Mouse (Mus musculus): ENCODE measurements around the gene Calr3. TPM values are rescaled to one million over a fixed set of nuclear protein-coding genes. Genes with fewer than 3 reads are reported as not detected.

Calr3 gene
- polyA plus RNA-seq, 1 experiment from 2014 or later, result 1.4 TPM

DNA sequence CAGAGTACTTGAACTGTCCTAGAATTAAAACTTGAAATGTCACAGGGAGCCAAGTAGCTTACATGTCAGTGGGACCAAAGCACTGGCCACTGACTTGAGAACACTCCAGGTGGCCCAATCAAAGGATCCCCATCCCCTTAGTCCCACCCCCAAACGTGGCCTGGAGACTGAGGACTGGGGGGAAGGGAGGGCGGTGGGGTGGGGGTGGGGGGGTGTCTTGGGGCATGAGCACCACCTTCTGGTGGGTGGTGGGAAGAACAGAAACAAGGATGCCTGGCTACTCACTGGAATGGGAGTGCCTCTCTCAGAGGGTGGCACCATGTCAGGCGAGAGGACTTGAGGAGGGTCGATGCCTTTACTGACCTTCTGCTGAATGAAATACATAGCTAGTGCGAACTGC lies 61.3 kb downstream of the Calr3 start:
- ATAC-seq (ENCODE audit: low FRiP score, low read depth), result no peak
- Histone ChIP-seq H3K9ac (no peak overlapping the region), H3K4me2 (replicated peaks) (no peak overlapping the region), H3K36me3 (peaks cover 100% of the 10 kb centered on the region), H3K9me3 (no peaks in the 10 kb centered on the region), H3K4me3 (no peak overlapping the region), H3K27me3 (no peaks in the 10 kb centered on the region), H3K27ac (no peak overlapping the region), H3K4me1 (no peaks in the 10 kb centered on the region)
- 59% methylated on average over 5 of the region's 5 CpGs for WGBS

DNA sequence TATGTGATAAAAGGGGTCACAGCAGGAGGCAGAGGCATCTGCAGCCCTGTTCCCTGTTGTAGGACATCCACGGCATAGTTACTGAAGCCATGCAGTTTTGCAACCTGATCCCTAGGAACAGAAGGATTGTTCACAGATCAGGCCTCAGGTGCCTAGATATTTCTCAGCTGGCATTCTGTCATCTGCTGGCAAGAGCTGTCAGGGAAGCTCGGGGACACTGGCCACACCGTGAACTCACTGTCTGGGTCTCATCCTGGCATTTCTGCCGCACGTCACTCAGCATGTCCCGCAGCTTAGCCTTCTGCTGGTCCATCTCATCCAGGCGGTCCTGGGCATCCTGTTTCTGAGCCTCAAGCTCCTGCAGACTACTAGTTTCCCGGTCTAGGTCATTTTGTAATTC lies 63.0 kb downstream of the Calr3 start:
- no peak overlapping the region for H3K27ac ChIP-seq
- no peaks in the 10 kb centered on the region for H3K27me3 ChIP-seq
- H3K4me3 ChIP-seq, result no peak overlapping the region
- no peaks in the 10 kb centered on the region for H3K4me1 ChIP-seq
- H3K9ac ChIP-seq, result no peak overlapping the region
- WGBS, result 90% methylated on average over 8 of the region's 8 CpGs
- H3K4me2 ChIP-seq (replicated peaks), result no peak overlapping the region
- H3K36me3 ChIP-seq, result peaks cover 100% of the 10 kb centered on the region
- H3K9me3 ChIP-seq, result no peaks in the 10 kb centered on the region
- no peak for ATAC-seq (ENCODE audit: low FRiP score, low read depth)

- no peaks in the 10 kb centered on the region for H3K4me1 ChIP-seq
- peaks cover 98% of the 10 kb centered on the region for H3K36me3 ChIP-seq
- H3K9ac ChIP-seq, result no peak overlapping the region
Measured at GRCm38 (mm10) chr8:72376900-72377299, 66.8 kb downstream of the Calr3 start.

DNA sequence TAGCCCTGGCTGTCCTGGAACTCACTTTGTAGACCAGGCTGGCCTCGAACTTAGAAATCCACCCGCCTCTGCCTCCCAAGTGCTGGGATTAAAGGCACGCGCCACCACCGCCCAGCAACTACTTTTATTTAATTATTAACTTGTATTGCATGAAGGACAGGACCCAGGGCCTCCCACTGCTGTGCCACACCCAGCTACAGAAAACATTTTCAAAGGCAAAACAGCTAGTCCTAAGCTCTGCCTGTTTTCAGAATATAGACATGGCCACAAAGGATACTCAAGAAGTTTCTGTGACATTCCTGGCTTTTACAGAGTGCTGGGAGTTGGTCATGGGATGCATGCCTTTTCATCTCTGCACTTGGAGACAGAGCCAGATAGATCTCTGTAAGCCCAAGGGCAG lies 67.4 kb downstream of the Calr3 start:
- Histone ChIP-seq H3K9ac (no peak overlapping the region), H3K9me3 (no peaks in the 10 kb centered on the region), H3K4me1 (no peaks in the 10 kb centered on the region), H3K4me3 (no peak overlapping the region), H3K36me3 (peaks cover 98% of the 10 kb centered on the region), H3K4me2 (replicated peaks) (no peak overlapping the region), H3K27me3 (no peaks in the 10 kb centered on the region), H3K27ac (no peak overlapping the region)
- 96% methylated on average over 5 of the region's 5 CpGs for WGBS
- no peak for ATAC-seq (ENCODE audit: low FRiP score, low read depth)

More at GRCm38 (mm10) chr8:72376900-72377299, 66.8 kb downstream of the Calr3 start:
- Histone ChIP-seq H3K9me3 (no peaks in the 10 kb centered on the region), H3K27ac (no peak overlapping the region), H3K4me3 (no peak overlapping the region), H3K4me2 (replicated peaks) (no peak overlapping the region), H3K27me3 (no peaks in the 10 kb centered on the region)
- 92% methylated on average over 2 of the region's 2 CpGs for WGBS
- no peak for ATAC-seq (ENCODE audit: low FRiP score, low read depth)

- Histone ChIP-seq H3K36me3 (peaks cover 98% of the 10 kb centered on the region), H3K27me3 (no peaks in the 10 kb centered on the region), H3K9ac (no peak overlapping the region), H3K4me2 (replicated peaks) (no peak overlapping the region), H3K4me1 (no peaks in the 10 kb centered on the region), H3K27ac (no peak overlapping the region), H3K4me3 (no peak overlapping the region), H3K9me3 (no peaks in the 10 kb centered on the region)
- 83% methylated on average over 5 of the region's 5 CpGs for WGBS
- ATAC-seq (ENCODE audit: low FRiP score, low read depth), result no peak
Measured at GRCm38 (mm10) chr8:72375161-72375560, 68.5 kb downstream of the Calr3 start.

Small RNAs within 50 kb of the gene (microRNA-seq; reads per million reads assigned to microRNA genes)
- 0.87 reads per million for gene Mir7068

Other genes starting within 250 kb of the Calr3 start
- not detected in 2 replicates for gene Cib3, start 231.0 kb downstream of the Calr3 start, polyA plus RNA-seq (2015; fragmentation: Nextera tagmentation; extraction: Ambion mirVana)
- not detected in 2 replicates for gene Gm11034, start 230.2 kb downstream of the Calr3 start, polyA plus RNA-seq (2015; fragmentation: Nextera tagmentation; extraction: Ambion mirVana)
- 70.5 and 70.6 TPM in 2 replicates for gene Fam32a, start 224.1 kb downstream of the Calr3 start, polyA plus RNA-seq (2015; fragmentation: Nextera tagmentation; extraction: Ambion mirVana)
- 127 and 132 TPM in 2 replicates for gene Ap1m1, start 203.9 kb downstream of the Calr3 start, polyA plus RNA-seq (2015; fragmentation: Nextera tagmentation; extraction: Ambion mirVana)
- gene Gm10282, start 138.6 kb downstream of the Calr3 start, polyA plus RNA-seq (2015; fragmentation: Nextera tagmentation; extraction: Ambion mirVana), result 31.7 TPM in 2 replicates
- gene Klf2, start 124.8 kb downstream of the Calr3 start, polyA plus RNA-seq (2015; fragmentation: Nextera tagmentation; extraction: Ambion mirVana), result 7.9 and 8.9 TPM in 2 replicates
- gene Eps15l1, start 22.4 kb downstream of the Calr3 start, polyA plus RNA-seq (2015; fragmentation: Nextera tagmentation; extraction: Ambion mirVana), result 61.5 and 65.3 TPM in 2 replicates
- 18.1 and 19.2 TPM in 2 replicates for gene 1700030K09Rik, start within 50 bp of the Calr3 start, polyA plus RNA-seq (2015; fragmentation: Nextera tagmentation; extraction: Ambion mirVana)
- gene Cherp, start 31.4 kb upstream of the Calr3 start, polyA plus RNA-seq (2015; fragmentation: Nextera tagmentation; extraction: Ambion mirVana), result 59.1 and 69.8 TPM in 2 replicates
- gene Slc35e1, start 48.7 kb upstream of the Calr3 start, polyA plus RNA-seq (2015; fragmentation: Nextera tagmentation; extraction: Ambion mirVana), result 20.2 and 21.8 TPM in 2 replicates
- gene Med26, start 104.4 kb upstream of the Calr3 start, polyA plus RNA-seq (2015; fragmentation: Nextera tagmentation; extraction: Ambion mirVana), result 19.4 and 19.9 TPM in 2 replicates
- 129 and 130 TPM in 2 replicates for gene Smim7, start 127.2 kb upstream of the Calr3 start, polyA plus RNA-seq (2015; fragmentation: Nextera tagmentation; extraction: Ambion mirVana)
- 26.7 and 27.6 TPM in 2 replicates for gene Tmem38a, start 128.2 kb upstream of the Calr3 start, polyA plus RNA-seq (2015; fragmentation: Nextera tagmentation; extraction: Ambion mirVana)
- 0.01 and 0.04 TPM in 2 replicates for gene Nwd1, start 202.8 kb upstream of the Calr3 start, polyA plus RNA-seq (2015; fragmentation: Nextera tagmentation; extraction: Ambion mirVana)

All from limb, embryonic 13.5 days (tissue).